Mouse (Mus musculus): Measurements from ENCODE around the gene Ager. TPM values are rescaled to one million over a fixed set of nuclear protein-coding genes. Genes with fewer than 3 reads are reported as not detected.
A peak's percentile ranks its signal among the peaks of the same experiment; 100 is the strongest.

Ager gene
- polyA plus RNA-seq, 1 experiment from 2014 or later, result 1.1 TPM

- Histone ChIP-seq H3K4me2 (ENCODE audit: low read length) (peak overlapping the region; percentile 84), H3K36me3 (ENCODE audit: control insufficient read depth, insufficient read depth, low read length) (peaks cover 22% of the 10 kb centered on the region), H3K27ac (ENCODE audit: low read depth, low read length) (peak overlapping the region; percentile 98), H3K27me3 (replicated peaks; ENCODE audit: control insufficient read depth, insufficient read depth, low read length) (no peaks in the 10 kb centered on the region), H3K4me3 (ENCODE audit: low read depth, low read length) (peak overlapping the region; percentile 86), H3K4me1 (ENCODE audit: control insufficient read depth, insufficient read depth, low read length) (peaks cover 25% of the 10 kb centered on the region), H3K9me3 (replicated peaks; ENCODE audit: control insufficient read depth, low read length) (no peaks in the 10 kb centered on the region), H3K9ac (ENCODE audit: low read length) (peak overlapping the region; percentile 99)
- WGBS, result 1% methylated on average over 29 of the region's 32 CpGs
- peak; percentile 20 for ATAC-seq
- peak; percentile 35 for DNase-seq (ENCODE audit: low spot score)
Observed at GRCm38 (mm10) chr17:34592581-34593549, 4.8 kb upstream of the Ager start.

GRCm38 (mm10) chr17:34593752-34594525 is 3.7 kb upstream of the Ager start:
- Histone ChIP-seq H3K36me3 (ENCODE audit: control insufficient read depth, insufficient read depth, low read length) (peaks cover 22% of the 10 kb centered on the region), H3K27ac (ENCODE audit: low read depth, low read length) (peak overlapping the region; percentile 98), H3K9ac (ENCODE audit: low read length) (peak overlapping the region; percentile 99), H3K4me2 (ENCODE audit: low read length) (peak overlapping the region; percentile 84), H3K4me3 (ENCODE audit: low read depth, low read length) (peak overlapping the region; percentile 86), H3K27me3 (replicated peaks; ENCODE audit: control insufficient read depth, insufficient read depth, low read length) (no peaks in the 10 kb centered on the region), H3K4me1 (ENCODE audit: control insufficient read depth, insufficient read depth, low read length) (peaks cover 22% of the 10 kb centered on the region), H3K9me3 (replicated peaks; ENCODE audit: control insufficient read depth, low read length) (no peaks in the 10 kb centered on the region)
- ATAC-seq, result no peak
- WGBS, result 50% methylated on average over 33 of the region's 34 CpGs
- peak; percentile 17 for DNase-seq (ENCODE audit: low spot score)

GRCm38 (mm10) chr17:34596098-34596497 is 1.6 kb upstream of the Ager start:
- no peak overlapping the region for H3K4me3 ChIP-seq (ENCODE audit: low read depth, low read length)
- WGBS, result 79% methylated on average over 8 of the region's 8 CpGs
- H3K4me1 ChIP-seq (ENCODE audit: control insufficient read depth, insufficient read depth, low read length), result peaks cover 15% of the 10 kb centered on the region
- ATAC-seq (no peak), DNase-seq (ENCODE audit: low spot score) (no peak)
- H3K9me3 ChIP-seq (replicated peaks; ENCODE audit: control insufficient read depth, low read length), result no peaks in the 10 kb centered on the region
- no peak overlapping the region for H3K4me2 ChIP-seq (ENCODE audit: low read length)
- peaks cover 35% of the 10 kb centered on the region for H3K36me3 ChIP-seq (ENCODE audit: control insufficient read depth, insufficient read depth, low read length)
- no peak overlapping the region for H3K9ac ChIP-seq (ENCODE audit: low read length)
- H3K27ac ChIP-seq (ENCODE audit: low read depth, low read length), result no peak overlapping the region
- H3K27me3 ChIP-seq (replicated peaks; ENCODE audit: control insufficient read depth, insufficient read depth, low read length), result no peaks in the 10 kb centered on the region

DNA sequence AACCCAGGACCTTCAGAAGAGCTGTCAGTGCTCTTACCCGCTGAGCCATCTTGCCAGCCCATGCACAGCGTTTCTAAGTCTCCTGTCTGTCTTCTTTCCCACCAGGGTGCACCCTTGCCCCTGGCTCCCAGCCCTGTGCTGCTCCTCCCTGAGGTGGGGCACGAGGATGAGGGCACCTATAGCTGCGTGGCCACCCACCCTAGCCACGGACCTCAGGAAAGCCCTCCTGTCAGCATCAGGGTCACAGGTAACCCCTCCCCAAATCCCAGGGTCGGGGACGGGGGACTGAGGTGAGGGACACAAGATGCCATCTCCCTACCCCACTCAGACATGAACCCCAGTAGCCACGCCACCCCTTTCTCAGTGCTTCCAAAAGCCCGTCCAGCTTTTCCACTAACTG is 2.2 kb downstream of the Ager start:
- 70% methylated on average over 9 of the region's 9 CpGs for WGBS

GRCm38 (mm10) chr17:34601796-34602195 is 4.1 kb downstream of the Ager start:
- WGBS, result 90% methylated on average over 12 of the region's 12 CpGs
- ATAC-seq (no peak), DNase-seq (ENCODE audit: low spot score) (no peak)
- H3K9ac ChIP-seq (ENCODE audit: low read length), result no peak overlapping the region
- peaks cover 19% of the 10 kb centered on the region for H3K4me1 ChIP-seq (ENCODE audit: control insufficient read depth, insufficient read depth, low read length)
- H3K4me2 ChIP-seq (ENCODE audit: low read length), result peak overlapping the region; percentile 66; the same call in 1 of the 2 replicates
- H3K9me3 ChIP-seq (replicated peaks; ENCODE audit: control insufficient read depth, low read length), result no peaks in the 10 kb centered on the region
- no peak overlapping the region for H3K27ac ChIP-seq (ENCODE audit: low read depth, low read length)
- H3K27me3 ChIP-seq (replicated peaks; ENCODE audit: control insufficient read depth, insufficient read depth, low read length), result no peaks in the 10 kb centered on the region
- H3K4me3 ChIP-seq (ENCODE audit: low read depth, low read length), result no peak overlapping the region
- peaks cover 24% of the 10 kb centered on the region for H3K36me3 ChIP-seq (ENCODE audit: control insufficient read depth, insufficient read depth, low read length)

More for the DNA sequence above, 2.2 kb downstream of the Ager start:
- H3K27me3 ChIP-seq (replicated peaks; ENCODE audit: control insufficient read depth, insufficient read depth, low read length), result no peaks in the 10 kb centered on the region
- H3K9me3 ChIP-seq (replicated peaks; ENCODE audit: control insufficient read depth, low read length), result no peaks in the 10 kb centered on the region
- no peak overlapping the region for H3K4me2 ChIP-seq (ENCODE audit: low read length)
- H3K36me3 ChIP-seq (ENCODE audit: control insufficient read depth, insufficient read depth, low read length), result peaks cover 36% of the 10 kb centered on the region
- peaks cover 9% of the 10 kb centered on the region for H3K4me1 ChIP-seq (ENCODE audit: control insufficient read depth, insufficient read depth, low read length)
- no peak for ATAC-seq
- no peak overlapping the region for H3K4me3 ChIP-seq (ENCODE audit: low read depth, low read length)
- no peak overlapping the region for H3K27ac ChIP-seq (ENCODE audit: low read depth, low read length)
- DNase-seq (ENCODE audit: low spot score), result no peak
- no peak overlapping the region for H3K9ac ChIP-seq (ENCODE audit: low read length)

- WGBS, result under 1% methylated on average over 30 of the region's 30 CpGs
- ATAC-seq (peak; percentile 96), DNase-seq (ENCODE audit: low spot score) (peak; percentile 100)
- peak within 1 kb of the TSS; percentile 92 for H3K4me3 ChIP-seq (ENCODE audit: low read depth, low read length)
- H3K36me3 ChIP-seq (ENCODE audit: control insufficient read depth, insufficient read depth, low read length), result peaks cover 26% of the 10 kb centered on the region
- H3K4me2 ChIP-seq (ENCODE audit: low read length), result peak within 1 kb of the TSS; percentile 77
- no peaks in the 10 kb centered on the region for H3K9me3 ChIP-seq (replicated peaks; ENCODE audit: control insufficient read depth, low read length)
- peak within 1 kb of the TSS; percentile 85 for H3K27ac ChIP-seq (ENCODE audit: low read depth, low read length)
- H3K9ac ChIP-seq (ENCODE audit: low read length), result peak within 1 kb of the TSS; percentile 84
- no peaks in the 10 kb centered on the region for H3K27me3 ChIP-seq (replicated peaks; ENCODE audit: control insufficient read depth, insufficient read depth, low read length)
- peaks cover 23% of the 10 kb centered on the region for H3K4me1 ChIP-seq (ENCODE audit: control insufficient read depth, insufficient read depth, low read length)
Observed at GRCm38 (mm10) chr17:34603375-34604060, 5.9 kb downstream of the Ager start, which contains the start of gene Rnf5. Rnf5 (minus strand) TSS chr17:34603690.

DNA sequence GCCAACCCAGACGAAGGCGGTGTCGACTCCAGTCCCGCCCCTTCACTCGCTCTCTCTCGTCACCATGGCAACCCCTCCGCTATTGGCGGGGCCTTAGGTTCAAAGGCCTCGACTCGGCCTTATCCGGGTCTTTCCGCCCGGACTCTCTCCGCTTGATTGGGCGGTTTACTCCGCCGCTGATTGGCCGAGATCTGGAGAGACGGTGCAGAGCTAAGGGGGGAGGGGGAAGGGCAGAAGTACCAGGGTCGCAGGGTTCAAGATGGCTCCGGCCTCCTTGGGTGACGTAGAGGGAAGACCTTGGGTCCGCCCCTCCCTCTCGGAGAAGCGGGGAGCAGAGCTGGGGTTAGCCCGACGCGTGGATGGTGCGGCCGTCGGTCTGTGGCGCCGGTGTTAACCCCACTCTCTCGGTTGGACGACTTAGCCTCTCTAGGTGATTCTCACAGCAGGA is 6.4 kb downstream of the Ager start, which contains the start of gene Agpat1:
Agpat1 (plus strand) TSS at position 202 of the 448 bp plus-strand sequence.
- H3K4me3 ChIP-seq (ENCODE audit: low read depth, low read length), result peak within 1 kb of the TSS; percentile 92
- H3K27me3 ChIP-seq (replicated peaks; ENCODE audit: control insufficient read depth, insufficient read depth, low read length), result no peaks in the 10 kb centered on the region
- peaks cover 26% of the 10 kb centered on the region for H3K36me3 ChIP-seq (ENCODE audit: control insufficient read depth, insufficient read depth, low read length)
- no peaks in the 10 kb centered on the region for H3K9me3 ChIP-seq (replicated peaks; ENCODE audit: control insufficient read depth, low read length)
- peak within 1 kb of the TSS; percentile 77 for H3K4me2 ChIP-seq (ENCODE audit: low read length)
- H3K27ac ChIP-seq (ENCODE audit: low read depth, low read length), result peak within 1 kb of the TSS; percentile 85
- ATAC-seq, result peak; percentile 83
- peak within 1 kb of the TSS; percentile 98 for H3K9ac ChIP-seq (ENCODE audit: low read length)
- no peak for DNase-seq (ENCODE audit: low spot score)
- H3K4me1 ChIP-seq (ENCODE audit: control insufficient read depth, insufficient read depth, low read length), result peaks cover 23% of the 10 kb centered on the region
- under 1% methylated on average over 35 of the region's 35 CpGs for WGBS

- peak overlapping the region; percentile 77 for H3K4me2 ChIP-seq (ENCODE audit: low read length)
- peak overlapping the region; percentile 98 for H3K9ac ChIP-seq (ENCODE audit: low read length)
- H3K4me1 ChIP-seq (ENCODE audit: control insufficient read depth, insufficient read depth, low read length), result peaks cover 23% of the 10 kb centered on the region
- 18% methylated on average over 24 of the region's 24 CpGs for WGBS
- no peak for ATAC-seq
- H3K4me3 ChIP-seq (ENCODE audit: low read depth, low read length), result peak overlapping the region; percentile 92
- no peaks in the 10 kb centered on the region for H3K27me3 ChIP-seq (replicated peaks; ENCODE audit: control insufficient read depth, insufficient read depth, low read length)
- peak overlapping the region; percentile 85 for H3K27ac ChIP-seq (ENCODE audit: low read depth, low read length)
- H3K9me3 ChIP-seq (replicated peaks; ENCODE audit: control insufficient read depth, low read length), result no peaks in the 10 kb centered on the region
- peaks cover 26% of the 10 kb centered on the region for H3K36me3 ChIP-seq (ENCODE audit: control insufficient read depth, insufficient read depth, low read length)
- DNase-seq (ENCODE audit: low spot score), result no peak
Observed at GRCm38 (mm10) chr17:34604511-34605237, 7.0 kb downstream of the Ager start.
